Mouse (Mus musculus) spleen, adult 18-20 months (tissue): ENCODE results near the gene Rab4a.

Experiments
- DNase-seq, 2 experiments: peaks; one replicate each; pipeline ENCODE4 v3.0.0; 2022; ENCODE audit warnings: mixed read lengths in 2 of 2

The Rab4a gene

DNA sequence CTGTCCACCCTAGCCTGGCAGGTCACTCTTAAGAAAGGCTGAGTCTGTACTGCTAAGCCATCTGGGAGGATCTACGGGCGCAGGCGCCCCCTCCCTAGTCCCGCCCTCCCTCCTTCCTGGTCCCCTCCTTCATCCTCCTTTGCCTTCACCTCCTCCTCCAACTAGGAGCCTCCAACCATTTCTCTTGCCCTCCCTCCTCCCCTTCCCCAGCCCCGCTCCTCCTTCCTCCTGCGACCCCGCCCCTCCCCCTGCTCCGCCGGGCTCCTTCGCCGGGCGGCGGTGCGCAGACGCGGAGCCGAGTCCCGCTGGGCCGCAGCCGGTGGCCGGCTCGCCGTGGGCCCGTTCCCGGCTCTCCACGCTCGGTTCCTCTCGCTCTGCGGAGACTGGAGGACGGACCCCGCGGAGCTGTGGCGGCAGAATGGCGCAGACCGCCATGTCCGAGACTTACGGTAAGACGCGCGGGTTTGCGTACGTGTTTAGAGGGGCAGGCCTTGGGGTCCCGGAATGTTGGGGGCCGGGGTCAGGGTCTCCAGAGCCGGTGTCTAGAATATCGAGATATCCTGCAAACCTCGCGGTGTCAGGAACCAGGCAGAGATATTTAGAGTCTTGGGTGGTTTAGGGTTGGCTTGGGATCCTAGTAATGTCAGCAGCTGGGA lies at the start of gene Rab4a:
Rab4a (plus strand) TSS at position 268 of the 656 bp plus-strand sequence.
- DNase-seq, result peak; percentile 20 to 33

DNA sequence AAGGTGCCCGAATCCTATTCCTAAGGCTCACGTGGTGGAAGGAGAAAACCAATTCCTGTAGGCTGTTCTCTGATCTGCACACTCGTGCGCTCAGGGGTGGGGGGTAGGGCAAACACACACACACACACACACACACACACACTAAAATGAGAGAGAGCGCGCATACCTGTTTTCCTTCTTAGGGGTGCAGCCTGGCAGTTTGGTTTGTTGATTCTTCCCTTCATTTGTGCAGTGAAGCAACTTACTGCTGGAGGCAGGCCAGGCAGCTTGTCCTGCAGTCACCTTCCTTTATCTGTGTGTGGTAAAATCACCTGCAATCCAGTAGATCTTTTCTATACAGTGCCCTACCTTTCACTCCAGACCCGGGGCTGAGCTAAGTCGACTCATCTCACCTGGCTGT lies 48.9 kb upstream of the Rab4a start:
- no peak for DNase-seq

DNA sequence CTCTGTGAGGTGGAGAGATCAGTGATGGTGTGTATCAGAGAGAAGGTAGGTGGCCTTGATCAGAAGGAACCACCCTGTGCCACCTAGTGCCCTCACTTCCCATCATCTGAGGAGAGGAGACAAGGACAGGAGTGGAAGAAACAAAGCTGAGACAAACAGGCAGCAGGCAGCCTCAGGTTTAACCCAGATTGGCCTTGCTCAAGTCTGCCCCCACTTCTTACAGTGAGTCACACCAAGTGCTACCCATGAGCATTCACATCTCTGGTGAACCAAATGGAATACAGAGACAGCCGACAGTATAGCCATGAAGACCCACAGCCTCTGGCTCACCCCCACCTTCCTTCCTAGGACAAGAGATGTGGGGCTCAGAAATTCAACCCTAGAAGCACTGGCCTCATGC lies 46.9 kb upstream of the Rab4a start:
- no peak for DNase-seq

DNA sequence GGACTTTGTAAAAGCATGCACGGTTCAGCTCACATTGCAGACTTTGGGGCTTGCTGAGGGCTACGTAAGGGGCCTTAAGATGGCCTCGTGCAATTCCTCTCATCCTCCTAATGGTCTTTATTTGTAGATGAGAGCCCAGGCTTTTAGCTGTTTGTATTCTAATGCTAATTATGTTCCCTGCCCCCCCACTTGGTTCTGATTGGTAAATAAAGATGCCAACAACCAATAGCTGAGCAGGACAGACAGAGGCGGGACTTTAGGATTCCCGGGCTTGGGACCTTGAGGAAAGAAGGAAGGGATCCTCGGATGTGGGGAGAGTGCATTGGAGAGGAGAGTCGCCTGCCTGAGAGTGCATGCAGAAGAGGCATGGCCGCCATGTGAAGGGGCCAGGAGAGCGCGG lies 45.9 kb upstream of the Rab4a start:
- no peak for DNase-seq

- DNase-seq, result no peak
These were observed 45.2 kb upstream of the Rab4a start for GRCm38 (mm10) chr8:123760579-123760978.

DNA sequence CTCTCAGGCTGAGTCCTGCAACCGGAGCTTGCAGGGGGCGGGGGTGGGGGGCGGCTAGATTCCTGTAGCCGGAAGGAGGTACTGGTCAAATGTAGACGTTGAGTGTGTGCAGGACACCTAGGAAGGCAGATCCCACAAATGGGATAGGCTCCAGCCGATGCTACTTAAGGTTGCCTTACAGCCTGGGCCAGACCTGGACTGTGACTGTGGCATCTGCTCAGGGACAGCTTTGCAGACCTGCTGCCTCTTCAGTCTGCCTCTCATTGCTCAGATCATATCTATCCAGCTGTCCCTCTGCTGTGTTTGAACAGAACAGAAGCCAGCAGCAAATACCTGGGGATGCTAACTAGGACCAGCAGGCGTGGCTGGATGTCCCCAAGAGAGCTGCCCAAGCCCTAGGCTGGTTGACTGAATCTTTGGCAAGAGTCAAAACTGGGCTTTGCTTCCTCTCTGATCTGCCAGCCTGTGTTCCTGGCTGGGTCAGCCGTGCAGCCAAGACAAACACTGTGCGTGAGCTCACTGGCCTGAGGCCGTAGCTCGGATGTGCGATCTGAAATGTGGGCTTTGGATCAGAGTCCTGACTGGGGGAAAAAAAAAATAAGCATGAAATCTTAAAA lies 44.4 kb upstream of the Rab4a start:
- no peak for DNase-seq

GRCm38 (mm10) chr8:123761883-123762270 lies 43.9 kb upstream of the Rab4a start:
- no peak for DNase-seq

DNA sequence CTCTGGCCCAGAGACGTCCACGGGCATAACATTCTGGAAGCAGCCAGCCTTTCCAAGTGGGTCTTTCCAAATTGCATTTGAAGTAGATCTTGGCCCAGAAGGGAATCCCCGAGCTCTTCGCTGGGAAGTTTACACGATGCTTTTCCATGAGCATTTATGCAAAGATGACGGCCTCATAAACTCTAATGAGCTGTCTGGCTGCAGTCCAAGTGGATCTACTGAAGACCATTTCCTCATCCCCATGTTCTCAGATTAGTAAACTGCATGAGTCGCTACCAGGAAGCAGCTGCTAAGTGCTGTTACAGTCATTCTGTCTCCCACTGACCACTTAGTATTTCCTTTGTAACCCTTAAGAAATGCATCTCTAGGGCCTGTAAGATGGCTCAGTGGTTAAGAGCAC lies 42.4 kb upstream of the Rab4a start:
- no peak for DNase-seq

DNA sequence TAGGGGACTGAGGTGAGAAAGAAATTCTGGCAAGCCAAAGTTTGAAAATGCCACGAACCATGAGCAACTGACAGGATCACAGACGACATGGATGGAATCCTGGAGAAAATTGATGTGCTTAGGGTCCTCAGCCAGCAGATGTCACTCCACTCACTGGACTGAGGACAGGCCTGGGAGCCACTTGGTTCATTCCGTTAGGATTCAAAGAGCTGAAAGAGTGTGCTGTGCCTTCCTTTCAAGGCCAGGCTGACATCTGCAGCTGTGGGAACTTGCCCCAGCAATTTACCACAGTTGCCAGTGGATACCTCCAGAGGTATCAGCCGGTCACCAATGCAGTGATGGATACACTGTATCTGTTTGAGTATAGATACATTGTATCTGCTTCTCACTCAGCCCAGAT lies 41.1 kb upstream of the Rab4a start:
- DNase-seq, result no peak

- no peak for DNase-seq
These were observed 39.3 kb upstream of the Rab4a start for GRCm38 (mm10) chr8:123766516-123766915.

DNA sequence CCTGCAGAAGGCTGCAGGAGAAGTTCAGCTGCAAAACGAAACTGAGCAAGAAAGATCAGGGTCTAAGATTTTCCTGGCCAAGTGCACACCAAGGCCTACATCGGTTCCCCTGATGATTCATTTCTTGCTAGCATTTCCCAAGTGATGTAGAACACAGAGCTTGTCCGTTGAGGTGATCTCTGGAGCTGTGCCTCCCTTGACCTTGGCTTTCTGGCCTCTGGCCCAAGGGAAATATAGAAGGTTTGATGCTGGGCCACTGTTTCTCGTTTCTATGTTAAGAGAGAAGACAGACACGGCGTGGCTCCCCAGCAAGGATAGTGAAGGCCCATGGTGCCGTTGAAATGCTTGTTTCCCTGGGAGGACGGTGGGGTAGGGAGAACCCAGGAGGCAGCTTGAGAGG lies 37.9 kb upstream of the Rab4a start:
- DNase-seq, result no peak

DNA sequence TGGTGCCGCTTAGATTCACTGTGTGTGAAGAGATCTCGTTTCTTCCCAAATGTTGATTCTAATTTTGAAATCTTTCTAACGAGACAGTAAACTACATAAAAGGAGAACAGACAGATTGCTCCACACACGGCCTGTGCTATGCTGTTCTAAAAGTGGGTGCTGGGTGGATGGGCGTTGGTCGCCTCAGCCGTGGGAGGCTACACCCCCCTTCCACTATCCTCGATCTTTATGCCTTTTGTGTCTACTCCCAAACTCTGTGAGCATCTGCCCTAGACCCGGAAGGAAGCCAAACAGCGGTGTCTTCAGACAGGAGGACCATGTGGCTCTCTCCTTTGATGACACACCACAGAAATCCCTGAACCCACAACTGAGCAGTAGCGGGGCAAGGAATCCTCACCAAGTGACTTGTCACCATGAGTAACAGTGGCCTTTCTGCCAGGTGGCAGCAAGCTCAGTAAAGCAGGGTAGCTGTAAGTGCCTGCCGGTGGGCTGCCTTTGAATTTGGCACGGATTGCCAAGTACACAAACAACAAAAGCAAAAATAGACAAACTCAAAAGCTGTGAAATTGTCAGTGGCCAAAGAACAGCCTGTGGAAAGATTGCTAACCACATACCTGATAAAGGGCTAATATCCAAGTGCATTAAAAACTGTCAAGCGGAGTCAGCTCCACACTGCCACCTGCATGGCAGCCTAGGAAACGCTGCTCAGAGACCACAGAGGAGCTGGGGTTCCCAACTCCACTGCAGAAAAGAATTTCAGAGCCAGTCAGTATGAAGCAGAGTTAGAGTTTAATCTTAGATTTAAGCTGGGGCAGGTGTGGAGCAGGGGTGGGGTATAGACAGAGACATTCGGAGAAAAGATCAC lies 37.1 kb upstream of the Rab4a start:
- DNase-seq, result peak in 1 of 2 experiments; percentile 10

DNA sequence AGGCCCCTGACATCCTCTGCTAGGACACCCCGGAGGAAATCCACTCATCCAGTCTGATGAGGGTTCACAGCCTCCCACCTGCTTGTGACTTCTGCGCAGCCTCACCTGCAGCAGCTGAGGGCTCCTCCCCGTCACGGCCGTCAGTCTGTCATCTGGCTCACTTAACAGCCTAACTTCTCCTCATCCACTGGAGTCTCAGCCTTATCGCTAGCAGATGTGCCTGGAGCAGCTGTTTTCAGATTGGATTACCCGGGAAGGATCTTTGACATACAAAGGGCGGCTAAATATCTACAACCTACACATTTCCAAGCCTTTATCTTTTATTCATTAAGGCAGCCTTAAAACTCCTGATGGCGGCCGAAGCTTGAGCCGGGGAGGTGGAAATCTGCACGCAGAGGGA lies 32.3 kb upstream of the Rab4a start:
- no peak for DNase-seq

DNA sequence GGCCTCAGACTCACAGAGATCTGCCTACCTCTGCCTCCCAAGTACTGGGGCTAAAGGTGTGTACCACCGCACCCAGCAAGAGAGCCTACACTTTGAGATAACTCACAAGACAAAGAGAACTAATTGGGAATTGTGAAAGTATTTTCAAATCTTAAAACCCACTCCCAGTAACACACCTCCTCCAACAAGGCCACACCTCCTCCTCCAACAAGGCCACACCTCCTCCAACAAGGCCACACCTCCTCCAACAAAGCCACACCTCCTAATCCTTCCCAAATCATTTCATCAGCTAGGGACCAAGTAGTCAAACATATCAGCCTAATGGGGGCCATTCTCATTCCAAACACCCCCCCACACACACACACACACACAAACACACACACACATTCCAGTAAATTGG lies 31.3 kb upstream of the Rab4a start:
- DNase-seq, result no peak

DNA sequence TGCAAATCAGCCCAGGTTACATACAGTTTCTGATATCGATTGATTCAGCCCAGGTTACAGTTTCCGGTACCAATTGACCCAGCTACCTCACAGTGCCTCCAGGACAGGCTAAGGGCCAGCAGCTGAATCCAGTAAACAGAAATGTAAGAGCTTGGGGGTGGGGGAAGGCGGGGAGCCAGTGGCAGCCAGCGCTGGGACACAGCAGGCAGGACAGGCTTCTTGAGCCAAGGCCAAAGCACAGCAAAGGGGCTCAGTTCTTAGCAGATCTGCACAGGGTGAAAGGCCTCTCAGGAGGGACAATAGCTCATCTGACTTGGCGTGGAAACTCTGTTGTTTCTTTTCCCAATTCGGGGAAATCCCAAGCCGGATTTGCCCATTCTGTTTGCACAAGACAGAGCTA lies 28.5 kb upstream of the Rab4a start:
- no peak for DNase-seq

- no peak for DNase-seq
These were observed 25.3 kb upstream of the Rab4a start for GRCm38 (mm10) chr8:123780471-123780870.

- no peak for DNase-seq
These were observed 24.5 kb upstream of the Rab4a start for GRCm38 (mm10) chr8:123781256-123781655.

DNA sequence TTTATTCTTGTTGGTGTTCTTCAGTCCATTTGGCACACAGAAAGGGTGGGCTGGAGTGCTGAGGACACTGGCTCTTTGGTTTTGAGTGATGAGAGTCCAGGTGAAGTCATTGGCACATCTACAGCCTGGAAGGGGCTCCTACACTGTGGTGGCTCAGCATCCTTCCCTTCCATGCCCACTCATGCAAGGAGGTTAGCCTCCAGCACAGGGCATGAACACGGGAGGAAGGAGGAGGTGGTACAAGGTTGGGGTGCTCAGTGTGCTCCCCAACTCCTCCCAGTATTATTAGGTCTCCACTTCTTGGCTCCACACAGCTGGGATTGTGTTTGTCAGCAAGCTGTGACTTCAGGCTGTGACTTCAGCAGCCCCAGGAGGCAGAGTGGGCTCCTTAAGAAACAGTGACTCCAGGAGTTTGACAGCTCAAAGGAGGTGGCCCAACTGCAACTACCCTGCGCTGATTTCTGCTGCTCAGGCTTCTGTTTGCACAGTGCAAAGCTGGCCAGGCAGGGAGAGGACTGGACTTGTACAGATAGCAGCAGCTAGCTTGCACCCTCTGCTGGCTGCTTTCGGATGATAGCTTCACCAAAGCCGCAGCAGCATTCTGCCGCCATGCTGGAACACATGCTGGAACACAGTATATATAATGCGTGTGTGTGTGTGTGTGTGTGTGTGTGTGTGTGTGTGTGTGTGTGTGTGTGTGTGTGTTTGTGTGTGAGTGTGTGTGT lies 22.1 kb upstream of the Rab4a start:
- DNase-seq, result peak in 1 of 2 experiments; percentile 28

- DNase-seq, result no peak
These were observed 19.6 kb upstream of the Rab4a start for GRCm38 (mm10) chr8:123786166-123786565.

DNA sequence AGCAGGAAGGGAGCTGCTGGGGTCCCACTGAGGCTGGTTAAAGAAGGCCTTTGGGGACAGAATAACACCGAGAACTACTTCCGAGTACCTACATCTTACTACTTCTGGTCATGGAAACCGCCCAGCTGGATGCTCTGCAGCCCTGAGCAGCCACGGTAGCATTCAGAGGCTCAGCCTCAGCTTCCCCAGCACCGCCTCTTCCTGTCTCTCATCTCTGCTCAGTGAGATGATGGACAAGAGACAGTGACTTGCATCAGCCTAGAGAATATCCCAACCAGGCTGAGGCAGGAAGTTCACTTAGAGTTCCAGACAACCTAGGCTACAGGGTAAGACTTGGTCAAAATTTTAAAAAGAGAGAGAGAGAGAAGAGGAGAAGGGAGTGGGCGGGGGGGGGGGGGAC lies 19.1 kb upstream of the Rab4a start:
- no peak for DNase-seq

GRCm38 (mm10) chr8:123787254-123787897 lies 18.4 kb upstream of the Rab4a start:
- DNase-seq, result no peak

DNA sequence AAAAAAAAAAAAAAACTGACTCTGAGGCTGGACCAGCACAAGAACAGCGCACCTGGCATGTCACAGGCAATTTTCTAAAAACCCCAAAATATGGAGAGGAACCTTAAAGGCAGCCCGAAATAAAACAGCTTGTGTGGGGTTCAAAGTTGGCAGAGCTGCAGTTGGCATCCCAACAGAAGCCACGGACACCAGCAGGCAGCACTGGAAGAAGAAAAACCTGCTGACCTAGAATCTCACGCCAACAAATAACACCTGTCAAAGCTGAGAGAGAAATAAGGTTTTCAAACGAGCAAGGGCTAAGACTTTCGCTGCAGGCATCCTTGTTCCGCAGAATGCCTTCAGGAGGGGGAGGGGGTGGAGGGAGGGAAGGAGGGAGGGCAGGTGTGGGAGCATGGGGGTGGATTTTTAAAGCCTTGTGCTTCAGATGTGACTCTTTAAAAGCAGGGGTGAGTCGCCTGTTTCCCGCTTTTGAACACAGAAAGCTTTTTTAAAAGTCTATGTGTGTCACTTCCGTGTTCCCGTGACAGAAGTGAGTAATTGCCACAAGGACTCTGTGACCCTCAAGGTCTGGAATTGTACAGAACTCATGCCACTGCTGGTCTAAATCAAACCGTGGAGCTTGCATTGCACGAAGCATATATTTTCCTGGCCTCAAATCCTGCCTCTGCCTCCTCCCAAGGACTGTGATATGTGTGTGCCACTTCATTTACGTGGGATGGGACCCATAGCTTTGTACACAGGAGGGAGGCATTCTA lies 17.2 kb upstream of the Rab4a start:
- DNase-seq, result no peak
